Comparison of ENCODE assay signal across 17 mouse cellular contexts in the genomic region with DNA sequence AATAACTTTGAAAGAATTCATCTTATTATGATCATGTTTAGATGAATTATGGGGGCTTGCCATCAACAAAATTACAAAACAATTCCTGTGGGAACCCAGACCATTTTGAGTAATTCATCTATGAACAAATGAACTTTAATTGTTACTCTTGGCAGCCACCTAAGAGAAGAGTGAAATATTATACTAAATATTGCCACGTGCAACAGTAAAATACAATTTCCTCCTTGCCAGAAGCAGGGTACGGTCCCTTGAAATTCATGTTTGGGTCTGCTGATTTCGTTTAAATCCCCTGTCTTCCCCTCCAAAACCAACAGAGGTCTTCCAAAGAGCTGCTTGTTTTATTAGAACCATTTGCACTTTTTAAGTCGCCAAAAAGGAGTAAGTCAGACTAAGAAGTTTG.
"Had no signal": no experiment of that assay in that cellular context is flagged by ENCODE, and none has a peak within 500 bp of the region (broad histone marks: within the 10 kb centered on the region; RNA-seq: fewer than 3 reads in every experiment).

No protein-coding gene starts in this region.

- H3K9me3 ChIP-seq: midbrain, embryonic 10.5 days; midbrain, embryonic 12.5 days; neural tube, embryonic 13.5 days; neural tube, embryonic 15.5 days had no signal

- H3K4me2 ChIP-seq: lung, embryonic 14.5 days; midbrain, embryonic 12.5 days; neural tube, embryonic 13.5 days; neural tube, embryonic 15.5 days had no signal

- H3K9ac ChIP-seq: lung, embryonic 14.5 days; midbrain, embryonic 12.5 days; neural tube, embryonic 13.5 days; neural tube, embryonic 15.5 days had no signal

- H3K27me3 ChIP-seq: midbrain, embryonic 12.5 days; neural tube, embryonic 13.5 days; neural tube, embryonic 15.5 days had no signal

- DNase-seq: lung, embryonic 14.5 days; lung, postnatal 10 days; lung, postnatal 4 days; midbrain, embryonic 14.5 days; right cerebral cortex, adult 18-20 months; right cerebral cortex, postnatal 25 days; right cerebral cortex, postnatal 4 days; spleen, adult 18-20 months; thymus, adult 18-20 months; thymus, postnatal 14 days; thymus, postnatal 36 days had no signal

- H3K36me3 ChIP-seq: midbrain, embryonic 10.5 days; midbrain, embryonic 12.5 days; neural tube, embryonic 13.5 days; neural tube, embryonic 15.5 days had no signal

- H3K4me1 ChIP-seq: midbrain, embryonic 10.5 days; midbrain, embryonic 12.5 days; neural tube, embryonic 13.5 days; neural tube, embryonic 15.5 days had no signal

- ATAC-seq: midbrain, embryonic 16.5 days had no signal

- H3K27ac ChIP-seq: midbrain, embryonic 10.5 days; midbrain, embryonic 12.5 days; neural tube, embryonic 13.5 days; neural tube, embryonic 15.5 days had no signal

- H3K4me3 ChIP-seq: midbrain, embryonic 10.5 days; midbrain, embryonic 12.5 days; myocyte; neural tube, embryonic 13.5 days; neural tube, embryonic 15.5 days had no signal
